8 mouse cellular contexts compared by ENCODE assay signal in genomic region chr13:111787857-111788619, GRCm38 (mm10). TPM values are rescaled to one million over a fixed set of nuclear protein-coding genes. Genes with fewer than 3 reads are reported as not detected.
DNase-seq lines count a peak whose midpoint lies in the region; ATAC-seq and TF ChIP-seq lines count a peak whose summit lies in the region.

No protein-coding gene starts in this region.

- no peak overlapping the region for H3K4me2 ChIP-seq in forebrain, embryonic 15.5 days (replicated peaks)
- peak overlapping the region; percentile 42; the same call in 1 of the 2 replicates for H3K4me2 ChIP-seq in liver, embryonic 16.5 days (ENCODE audit: low read depth, low read length)
- no peak overlapping the region for H3K4me2 ChIP-seq in neural tube, embryonic 12.5 days (replicated peaks)
- peak overlapping the region; percentile 32 for H3K4me2 ChIP-seq in stomach, embryonic 16.5 days (ENCODE audit: low read depth, low read length)

- no peaks in the 10 kb centered on the region for H3K27me3 ChIP-seq in ES-Bruce4 (ENCODE audit: control insufficient read depth, insufficient read depth, low read length, poor library complexity, severe bottlenecking)
- H3K27me3 ChIP-seq in forebrain, embryonic 15.5 days, result 0 out of 2 replicates have a peak, but pooled peaks cover 2% of the 10 kb centered on the region
- no peaks in the 10 kb centered on the region for H3K27me3 ChIP-seq in liver, embryonic 16.5 days (ENCODE audit: control insufficient read depth, insufficient read depth, low read depth, low read length)
- no peaks in the 10 kb centered on the region for H3K27me3 ChIP-seq in neural tube, embryonic 12.5 days (replicated peaks)
- H3K27me3 ChIP-seq in stomach, embryonic 16.5 days (ENCODE audit: control insufficient read depth, insufficient read depth, low read length), result no peaks in the 10 kb centered on the region

- H3K4me3 ChIP-seq in ES-Bruce4 (ENCODE audit: low read depth, low read length), result no peak overlapping the region
- H3K4me3 ChIP-seq in forebrain, embryonic 15.5 days, result no peak overlapping the region
- peak overlapping the region; percentile 18 for H3K4me3 ChIP-seq in liver, embryonic 16.5 days (ENCODE audit: low read depth, low read length)
- H3K4me3 ChIP-seq in neural tube, embryonic 12.5 days, result no peak overlapping the region
- peak overlapping the region; percentile 15; the same call in 1 of the 2 replicates for H3K4me3 ChIP-seq in stomach, embryonic 16.5 days (replicated peaks; ENCODE audit: low read length)

- DNase-seq in cerebellum, adult 11 months, result peak; percentile 77
- DNase-seq in heart, postnatal 25 days (ENCODE audit: low spot score), result peak; percentile 48
- peak; percentile 88 for DNase-seq in kidney, postnatal 4 days

- no peak for TF ChIP-seq POLR2A in ES-Bruce4 (IDR thresholded peaks at IDR 0.05; ENCODE audit: insufficient read depth, low read length)

- no peaks in the 10 kb centered on the region for H3K9me3 ChIP-seq in ES-Bruce4 (replicated peaks; ENCODE audit: control insufficient read depth, insufficient read depth, low read length, poor library complexity, severe bottlenecking)
- no peaks in the 10 kb centered on the region for H3K9me3 ChIP-seq in forebrain, embryonic 15.5 days
- no peaks in the 10 kb centered on the region for H3K9me3 ChIP-seq in liver, embryonic 16.5 days (replicated peaks; ENCODE audit: control insufficient read depth, low read length)
- H3K9me3 ChIP-seq in neural tube, embryonic 12.5 days, result no peaks in the 10 kb centered on the region
- H3K9me3 ChIP-seq in stomach, embryonic 16.5 days (replicated peaks; ENCODE audit: control insufficient read depth, low read length), result no peaks in the 10 kb centered on the region

- peak; percentile 44 for TF ChIP-seq CTCF in ES-Bruce4 (IDR thresholded peaks at IDR 0.05; ENCODE audit: low read depth, low read length)

- H3K27ac ChIP-seq in ES-Bruce4 (ENCODE audit: insufficient read depth, low read length), result no peak overlapping the region
- no peak overlapping the region for H3K27ac ChIP-seq in forebrain, embryonic 15.5 days (replicated peaks)
- no peak overlapping the region for H3K27ac ChIP-seq in liver, embryonic 16.5 days (ENCODE audit: low read length)
- H3K27ac ChIP-seq in neural tube, embryonic 12.5 days, result no peak overlapping the region
- H3K27ac ChIP-seq in stomach, embryonic 16.5 days (ENCODE audit: low read length), result peak overlapping the region; percentile 71

- peaks cover 3% of the 10 kb centered on the region for H3K4me1 ChIP-seq in ES-Bruce4 (ENCODE audit: control insufficient read depth, insufficient read depth, low read length)
- H3K4me1 ChIP-seq in forebrain, embryonic 15.5 days, result peaks cover 45% of the 10 kb centered on the region
- H3K4me1 ChIP-seq in liver, embryonic 16.5 days (ENCODE audit: control insufficient read depth, low read depth, low read length), result peaks cover 45% of the 10 kb centered on the region
- peaks cover 20% of the 10 kb centered on the region for H3K4me1 ChIP-seq in neural tube, embryonic 12.5 days
- peaks cover 50% of the 10 kb centered on the region for H3K4me1 ChIP-seq in stomach, embryonic 16.5 days (ENCODE audit: control insufficient read depth, insufficient read depth, low read length)

- H3K9ac ChIP-seq in ES-Bruce4 (ENCODE audit: low read depth, poor library complexity, severe bottlenecking), result no peak overlapping the region
- no peak overlapping the region for H3K9ac ChIP-seq in forebrain, embryonic 15.5 days (replicated peaks)
- H3K9ac ChIP-seq in liver, embryonic 16.5 days (ENCODE audit: low read depth, low read length), result no peak overlapping the region
- no peak overlapping the region for H3K9ac ChIP-seq in neural tube, embryonic 12.5 days
- H3K9ac ChIP-seq in stomach, embryonic 16.5 days (ENCODE audit: low read length), result peak overlapping the region; percentile 37; the same call in 1 of the 2 replicates

- 32% methylated on average over 18 of the region's 18 CpGs for WGBS in forebrain, embryonic 15.5 days
- WGBS in liver, embryonic 16.5 days (ENCODE audit: insufficient replicate concordance), result 30% methylated on average over 18 of the region's 18 CpGs
- 43% methylated on average over 18 of the region's 18 CpGs for WGBS in neural tube, embryonic 12.5 days
- 29% methylated on average over 18 of the region's 18 CpGs for WGBS in stomach, embryonic 16.5 days

- intact Hi-C loops in heart, postnatal 25 days (cut with DNase I), result loop anchor here (1.0 to 2.0 kb wide), 2 partner anchors 409 to 471 kb away; no protein-coding TSS in a partner anchor

- ATAC-seq in forebrain, embryonic 15.5 days (replicated peaks), result peak; percentile 51
- ATAC-seq in liver, embryonic 16.5 days (ENCODE audit: low read depth), result peak; percentile 49
- ATAC-seq in neural tube, embryonic 12.5 days (ENCODE audit: low FRiP score, low read depth), result peak; percentile 45; the same call in 1 of the 2 replicates
- ATAC-seq in stomach, embryonic 16.5 days (ENCODE audit: insufficient read depth, low FRiP score), result peak; percentile 47

- H3K36me3 ChIP-seq in ES-Bruce4 (ENCODE audit: control insufficient read depth, insufficient read depth, low read length, poor library complexity, severe bottlenecking), result no peaks in the 10 kb centered on the region
- no peaks in the 10 kb centered on the region for H3K36me3 ChIP-seq in forebrain, embryonic 15.5 days
- no peaks in the 10 kb centered on the region for H3K36me3 ChIP-seq in liver, embryonic 16.5 days (ENCODE audit: control insufficient read depth, insufficient read depth)
- H3K36me3 ChIP-seq in neural tube, embryonic 12.5 days, result no peaks in the 10 kb centered on the region
- H3K36me3 ChIP-seq in stomach, embryonic 16.5 days (ENCODE audit: control insufficient read depth, insufficient read depth, low read length), result no peaks in the 10 kb centered on the region

- TF ChIP-seq EP300 in ES-Bruce4 (IDR thresholded peaks at IDR 0.05; ENCODE audit: insufficient read depth, low read depth, low read length), result no peak

RNA-seq across cellular contexts. Expression of gene Map3k1, which starts 20.8 kb away (rescaled TPM):
- polyA plus RNA-seq in ES-Bruce4 (2011; ENCODE audit: insufficient read depth, insufficient read length, low read depth, missing spikeins), result 32.4 and 34.5 TPM in 2 replicates
- polyA plus RNA-seq in forebrain, embryonic 15.5 days (2015; fragmentation: Nextera tagmentation; extraction: Ambion mirVana), result 9.8 and 9.9 TPM in 2 replicates
- 10 to 100 TPM; 27.9 to 33.0 TPM for total RNA-seq in heart, postnatal 25 days (2021)
- polyA plus RNA-seq in liver, embryonic 16.5 days (2015; fragmentation: Nextera tagmentation; extraction: Ambion mirVana), result 12.8 and 13.7 TPM in 2 replicates
- polyA plus RNA-seq in neural tube, embryonic 12.5 days (2016; fragmentation: Nextera tagmentation; extraction: Ambion mirVana), result 13.2 and 14.2 TPM in 2 replicates
- polyA plus RNA-seq in stomach, embryonic 16.5 days (2015; fragmentation: Nextera tagmentation; extraction: Ambion mirVana), result 22.3 and 23.6 TPM in 2 replicates

Comparison
In these comparisons a context has a peak if more than half of its experiments do, and no peak if none do; other contexts are left out.
1. H3K4me3 ChIP-seq: peak in liver, embryonic 16.5 days (single experiment) and stomach, embryonic 16.5 days (single experiment); none in ES-Bruce4 (single experiment), forebrain, embryonic 15.5 days (single experiment) and neural tube, embryonic 12.5 days (single experiment).
2. H3K4me2 ChIP-seq: peak in liver, embryonic 16.5 days (single experiment) and stomach, embryonic 16.5 days (single experiment); none in forebrain, embryonic 15.5 days (single experiment) and neural tube, embryonic 12.5 days (single experiment).
3. Peak in every context shown above with its lines, with median percentiles within 50 percentile points of each other: DNase-seq and ATAC-seq.